Mouse (Mus musculus): Measurements from ENCODE around the gene Aqp1. TPM values are rescaled to one million over a fixed set of nuclear protein-coding genes. Genes with fewer than 3 reads are reported as not detected.

Gene Aqp1
- polyA plus RNA-seq, 1 experiment, result 1,116 TPM

DNA sequence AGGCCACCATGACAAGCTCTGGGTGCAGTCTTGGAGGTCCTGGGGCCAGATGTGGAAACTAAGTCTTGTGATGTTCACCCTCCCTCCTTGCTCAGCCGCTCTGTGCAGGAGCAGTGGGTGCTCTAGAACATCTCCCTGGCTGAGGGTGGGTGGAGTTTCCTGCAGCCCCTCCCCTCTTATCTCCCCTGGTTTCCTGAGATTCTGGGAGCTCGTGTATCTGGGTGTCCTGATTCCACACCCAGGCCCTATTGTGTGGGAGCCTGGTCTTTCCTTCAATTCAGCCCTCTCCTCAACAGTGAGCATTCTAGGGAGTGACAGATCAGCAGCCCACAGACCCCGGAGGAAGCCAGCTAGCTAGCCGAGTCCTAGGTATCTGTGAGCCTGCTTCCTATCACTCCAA lies 9.9 kb upstream of the Aqp1 start:
- H3K4me3 ChIP-seq (replicated peaks; ENCODE audit: extremely low read depth, low read depth, low read length), result no peak overlapping the region
- peaks cover 26% of the 10 kb centered on the region for H3K4me1 ChIP-seq (ENCODE audit: control insufficient read depth, insufficient read depth, low read length)
- TF ChIP-seq POLR2A (IDR thresholded peaks at IDR 0.05; ENCODE audit: borderline replicate concordance, extremely low read depth, low read depth, low read length) (peak; percentile 75; the same call in 1 of the 2 replicates), CTCF (IDR thresholded peaks at IDR 0.05; ENCODE audit: insufficient read depth, low read length) (no peak)
- peak; percentile 40 for DNase-seq
- 42% methylated on average over 4 of the region's 4 CpGs for WGBS

DNA sequence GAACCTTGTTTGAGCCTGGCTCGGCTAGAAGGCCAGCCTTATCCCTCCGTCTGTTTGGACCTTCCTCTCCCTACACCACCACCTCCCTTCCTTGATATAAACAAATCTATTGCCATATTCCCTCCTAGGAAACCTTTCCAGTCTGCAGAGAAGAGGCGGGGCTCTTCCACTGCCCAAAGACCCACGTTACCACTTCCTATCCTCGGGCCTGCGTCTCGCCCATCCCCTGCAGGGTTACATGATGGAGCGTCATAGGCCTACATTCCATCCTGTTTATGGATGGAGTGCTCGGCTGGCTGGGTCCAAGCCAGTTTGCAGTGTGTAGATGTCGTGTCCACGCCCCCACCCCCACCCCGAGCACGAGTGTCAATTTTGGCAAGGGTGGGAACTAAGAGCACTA lies 8.9 kb upstream of the Aqp1 start:
- Histone ChIP-seq H3K4me1 (ENCODE audit: control insufficient read depth, insufficient read depth, low read length) (peaks cover 26% of the 10 kb centered on the region), H3K4me3 (replicated peaks; ENCODE audit: extremely low read depth, low read depth, low read length) (no peak overlapping the region)
- WGBS, result 38% methylated on average over 13 of the region's 13 CpGs
- TF ChIP-seq POLR2A (IDR thresholded peaks at IDR 0.05; ENCODE audit: borderline replicate concordance, extremely low read depth, low read depth, low read length), result peak; percentile 53; the same call in 1 of the 2 replicates
- TF ChIP-seq CTCF (IDR thresholded peaks at IDR 0.05; ENCODE audit: insufficient read depth, low read length), result no peak
- no peak for DNase-seq

DNA sequence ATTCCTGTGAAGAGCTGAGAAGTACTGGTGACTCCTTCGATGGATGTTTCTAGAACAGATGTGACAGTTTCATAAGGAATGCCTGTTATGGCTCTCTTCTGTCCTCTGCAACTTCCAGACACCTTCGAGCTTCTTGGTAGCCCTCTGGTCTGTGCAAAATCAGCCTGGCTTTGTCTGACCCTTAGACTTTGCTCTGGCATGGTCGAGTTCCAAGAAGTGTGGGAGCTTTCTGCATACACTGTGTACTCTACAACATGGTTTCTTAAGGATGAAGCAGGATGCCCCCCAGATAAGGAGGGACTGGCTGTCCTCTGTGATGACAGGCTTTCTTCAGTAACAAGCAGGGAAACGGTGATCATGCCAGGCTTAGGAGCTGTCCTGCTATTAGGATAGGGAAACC lies 8.1 kb upstream of the Aqp1 start:
- WGBS, result 54% methylated on average over 4 of the region's 4 CpGs
- Histone ChIP-seq H3K4me1 (ENCODE audit: control insufficient read depth, insufficient read depth, low read length) (peaks cover 26% of the 10 kb centered on the region), H3K4me3 (replicated peaks; ENCODE audit: extremely low read depth, low read depth, low read length) (no peak overlapping the region)
- TF ChIP-seq POLR2A (IDR thresholded peaks at IDR 0.05; ENCODE audit: borderline replicate concordance, extremely low read depth, low read depth, low read length), result no peak
- TF ChIP-seq CTCF (IDR thresholded peaks at IDR 0.05; ENCODE audit: insufficient read depth, low read length), result no peak
- DNase-seq, result no peak

DNA sequence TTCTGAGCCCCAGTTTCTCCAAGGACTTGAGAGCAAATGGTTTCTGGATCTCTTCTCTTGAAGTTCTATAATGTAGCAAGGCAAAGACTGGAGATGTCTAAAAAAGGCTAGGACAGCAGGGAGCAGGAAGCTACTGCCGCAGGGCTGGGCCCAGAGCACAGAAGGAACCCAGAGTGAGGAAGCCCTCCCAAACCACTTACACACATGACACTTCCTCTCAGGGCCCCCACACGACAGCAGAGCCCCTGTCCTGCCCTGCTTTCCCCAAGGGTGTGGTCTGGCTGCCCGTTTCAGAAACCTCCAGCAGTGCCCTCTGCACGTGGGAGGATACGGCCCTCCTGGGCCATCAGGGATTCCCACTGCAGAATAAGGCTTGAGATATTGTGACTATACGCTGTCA lies 4.9 kb upstream of the Aqp1 start:
- TF ChIP-seq CTCF (IDR thresholded peaks at IDR 0.05; ENCODE audit: insufficient read depth, low read length), result no peak
- TF ChIP-seq POLR2A (IDR thresholded peaks at IDR 0.05; ENCODE audit: borderline replicate concordance, extremely low read depth, low read depth, low read length), result no peak
- WGBS, result 40% methylated on average over 6 of the region's 6 CpGs
- peaks cover 19% of the 10 kb centered on the region for H3K4me1 ChIP-seq (ENCODE audit: control insufficient read depth, insufficient read depth, low read length)

DNA sequence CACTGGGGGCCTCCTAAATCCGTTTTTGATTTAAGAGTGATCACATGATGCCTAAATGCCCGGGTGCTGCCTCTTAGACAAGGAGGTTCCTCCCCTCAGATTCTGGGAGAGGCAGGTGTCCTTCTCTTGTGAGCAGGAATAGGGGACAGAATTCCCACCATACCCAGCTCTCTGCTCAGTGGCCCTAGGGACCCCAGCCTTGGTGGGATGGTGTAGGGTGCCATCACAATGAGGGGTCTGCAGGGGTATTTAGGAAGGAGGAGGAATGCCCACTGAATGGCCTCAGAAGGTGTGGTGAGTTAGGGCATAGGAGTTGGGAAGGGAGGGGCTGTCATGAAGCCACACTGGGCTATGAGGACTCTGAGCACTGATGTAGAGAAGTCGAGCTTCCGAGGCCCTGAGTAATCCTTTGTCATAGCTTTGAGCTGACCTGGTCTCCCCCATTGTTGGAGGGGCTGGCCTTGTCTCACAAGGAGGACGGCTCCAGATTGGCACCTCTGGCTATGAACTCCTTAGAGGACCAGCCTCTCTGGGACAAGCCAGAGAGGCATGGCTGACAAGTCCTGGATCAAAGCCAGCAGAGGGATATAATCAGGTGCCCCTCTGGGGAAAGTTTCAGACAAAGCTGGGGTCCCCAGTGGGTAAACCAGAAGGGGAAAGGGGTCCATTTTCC lies 4.0 kb upstream of the Aqp1 start:
- H3K4me1 ChIP-seq (ENCODE audit: control insufficient read depth, insufficient read depth, low read length), result peaks cover 14% of the 10 kb centered on the region
- 60% methylated on average over 5 of the region's 5 CpGs for WGBS
- no peak for DNase-seq
- H3K4me3 ChIP-seq (replicated peaks; ENCODE audit: extremely low read depth, low read depth, low read length), result no peak overlapping the region
- TF ChIP-seq POLR2A (IDR thresholded peaks at IDR 0.05; ENCODE audit: borderline replicate concordance, extremely low read depth, low read depth, low read length) (no peak), CTCF (IDR thresholded peaks at IDR 0.05; ENCODE audit: insufficient read depth, low read length) (no peak)

More for the DNA sequence above, 4.9 kb upstream of the Aqp1 start:
- no peak overlapping the region for H3K4me3 ChIP-seq (replicated peaks; ENCODE audit: extremely low read depth, low read depth, low read length)
- no peak for DNase-seq

DNA sequence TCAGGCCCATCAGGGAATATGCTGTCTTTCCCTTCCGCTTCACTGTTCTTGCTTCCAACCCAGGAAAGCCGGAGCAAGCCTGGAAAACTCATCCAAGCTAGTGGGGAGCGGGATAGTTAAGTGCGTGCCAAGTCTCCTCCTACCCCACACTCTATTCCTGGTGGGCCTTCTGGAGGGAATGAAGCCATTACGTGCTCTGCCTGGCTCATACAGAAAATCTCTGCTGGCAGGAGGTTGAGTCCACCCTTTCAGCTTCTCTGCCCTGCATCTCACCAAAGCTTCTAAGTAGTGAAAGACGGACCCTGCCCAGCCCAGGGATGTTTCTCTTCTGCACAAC lies 3.5 kb upstream of the Aqp1 start:
- DNase-seq, result no peak

DNA sequence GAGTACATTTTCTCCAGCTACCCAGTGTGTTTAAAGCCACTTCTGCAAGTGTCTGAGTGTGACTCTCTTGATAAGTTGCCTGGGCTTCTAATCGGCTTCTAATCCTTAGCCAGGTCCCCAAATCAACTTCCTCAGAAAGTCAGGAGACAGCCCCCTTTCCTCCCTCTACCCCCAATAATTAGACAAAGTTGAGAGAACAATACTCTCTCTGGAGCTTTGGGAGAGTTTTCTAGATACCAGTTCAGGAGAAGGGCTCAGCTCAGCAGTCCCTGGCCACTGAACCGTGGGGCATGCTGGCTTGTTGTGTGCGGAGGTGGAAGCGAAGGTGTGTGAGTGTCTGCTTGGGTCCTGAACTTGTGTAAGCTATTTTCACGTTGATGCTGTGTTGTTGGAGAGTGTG lies 1.0 kb downstream of the Aqp1 start:
- DNase-seq, result no peak
- Histone ChIP-seq H3K4me3 (replicated peaks; ENCODE audit: extremely low read depth, low read depth, low read length) (peak overlapping the region; percentile 75), H3K4me1 (ENCODE audit: control insufficient read depth, insufficient read depth, low read length) (peaks cover 10% of the 10 kb centered on the region)
- TF ChIP-seq CTCF (IDR thresholded peaks at IDR 0.05; ENCODE audit: insufficient read depth, low read length) (no peak), POLR2A (IDR thresholded peaks at IDR 0.05; ENCODE audit: borderline replicate concordance, extremely low read depth, low read depth, low read length) (no peak)
- 41% methylated on average over 5 of the region's 5 CpGs for WGBS

More for the DNA sequence above, 3.5 kb upstream of the Aqp1 start:
- TF ChIP-seq CTCF (IDR thresholded peaks at IDR 0.05; ENCODE audit: insufficient read depth, low read length), result no peak
- TF ChIP-seq POLR2A (IDR thresholded peaks at IDR 0.05; ENCODE audit: borderline replicate concordance, extremely low read depth, low read depth, low read length), result no peak
- 86% methylated on average over 6 of the region's 6 CpGs for WGBS
- peaks cover 14% of the 10 kb centered on the region for H3K4me1 ChIP-seq (ENCODE audit: control insufficient read depth, insufficient read depth, low read length)
- H3K4me3 ChIP-seq (replicated peaks; ENCODE audit: extremely low read depth, low read depth, low read length), result no peak overlapping the region

DNA sequence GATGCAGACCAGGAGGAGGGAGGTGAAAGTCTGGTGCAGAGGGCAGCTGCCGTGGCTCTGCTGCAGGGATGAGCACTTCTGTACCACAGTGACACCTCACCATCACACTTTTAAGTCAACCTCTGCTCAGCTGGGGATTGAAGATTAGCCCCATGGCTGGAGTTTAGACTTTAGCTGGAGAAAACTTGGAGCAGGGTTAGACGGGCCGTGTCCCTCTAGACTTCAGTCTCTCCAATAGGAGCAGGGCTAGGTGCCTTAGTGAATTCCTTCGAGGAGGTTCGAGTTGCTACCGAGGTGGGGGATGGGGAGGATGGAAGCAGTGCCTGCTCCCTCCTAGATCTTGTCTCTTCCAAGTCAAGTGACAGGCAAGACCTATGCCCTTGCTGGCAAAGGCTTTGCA lies 1.8 kb downstream of the Aqp1 start:
- DNase-seq, result no peak
- TF ChIP-seq CTCF (IDR thresholded peaks at IDR 0.05; ENCODE audit: insufficient read depth, low read length) (no peak), POLR2A (IDR thresholded peaks at IDR 0.05; ENCODE audit: borderline replicate concordance, extremely low read depth, low read depth, low read length) (no peak)
- H3K4me1 ChIP-seq (ENCODE audit: control insufficient read depth, insufficient read depth, low read length), result peaks cover 17% of the 10 kb centered on the region
- peak overlapping the region; percentile 75 for H3K4me3 ChIP-seq (replicated peaks; ENCODE audit: extremely low read depth, low read depth, low read length)
- 37% methylated on average over 6 of the region's 6 CpGs for WGBS

DNA sequence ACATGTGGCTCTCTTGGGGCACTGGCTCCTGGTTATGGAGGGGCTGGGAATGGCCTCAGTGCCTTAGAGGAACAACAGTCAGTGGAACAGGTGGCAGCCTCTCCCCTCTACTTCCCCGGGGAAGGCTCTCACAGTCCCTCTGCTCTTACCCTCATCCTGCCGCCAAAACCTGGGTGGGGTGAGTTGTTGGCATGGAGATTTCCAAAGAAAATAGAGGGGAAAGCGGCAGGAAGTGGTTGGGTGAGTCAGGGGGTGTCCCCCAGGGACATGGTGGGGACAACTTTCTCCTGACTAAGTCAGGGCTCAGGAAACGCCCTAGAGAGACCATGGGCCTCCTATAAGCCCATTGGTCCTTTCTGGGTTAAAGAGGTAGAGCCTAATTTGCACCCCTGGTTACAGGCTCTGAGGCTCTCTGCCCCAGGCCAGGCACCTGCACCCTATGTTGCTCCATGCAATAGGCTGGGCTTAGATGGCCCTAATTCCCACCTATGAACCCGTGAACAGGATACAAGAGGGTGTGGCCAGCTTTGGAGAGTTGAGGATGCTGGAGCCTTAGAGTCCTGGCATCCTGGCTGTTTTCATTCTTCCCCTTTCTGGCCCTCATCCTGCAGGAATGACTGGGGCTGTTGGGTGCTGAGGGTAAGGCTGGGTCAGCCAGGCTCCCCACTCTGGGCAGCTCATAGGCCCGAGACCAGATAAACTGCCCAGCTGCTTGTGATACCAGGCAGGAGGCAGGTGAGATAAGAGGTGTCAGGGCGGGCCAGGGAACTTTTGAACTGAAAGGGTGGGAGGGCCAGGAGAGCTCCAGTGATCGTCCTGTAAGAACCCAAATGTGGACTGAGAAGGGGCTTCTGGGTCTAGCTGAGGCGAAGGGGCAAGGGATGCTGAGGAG lies 2.9 kb downstream of the Aqp1 start:
- TF ChIP-seq CTCF (IDR thresholded peaks at IDR 0.05; ENCODE audit: insufficient read depth, low read length) (no peak), POLR2A (IDR thresholded peaks at IDR 0.05; ENCODE audit: borderline replicate concordance, extremely low read depth, low read depth, low read length) (no peak)
- peak overlapping the region; percentile 75 for H3K4me3 ChIP-seq (replicated peaks; ENCODE audit: extremely low read depth, low read depth, low read length)
- H3K4me1 ChIP-seq (ENCODE audit: control insufficient read depth, insufficient read depth, low read length), result peaks cover 17% of the 10 kb centered on the region
- 47% methylated on average over 9 of the region's 9 CpGs for WGBS
- no peak for DNase-seq

Data from lung, adult 2 months (tissue).